Mouse (Mus musculus): ENCODE results near the gene Mpzl3. TPM values are rescaled to one million over a fixed set of nuclear protein-coding genes. Genes with fewer than 3 reads are reported as not detected.

Mpzl3 gene
- polyA plus RNA-seq, 2 experiments, result 0.33 to 1.0 TPM

- Histone ChIP-seq H3K4me2 (ENCODE audit: low read depth) (no peak overlapping the region), H3K4me3 (ENCODE audit: insufficient read depth in 1 of 2, low read depth in 2 of 2, low read length in 2 of 2) (no peak overlapping the region), H3K36me3 (replicated peaks; ENCODE audit: control insufficient read depth, insufficient read depth, low read depth) (no peaks in the 10 kb centered on the region), H3K4me1 (replicated peaks; ENCODE audit: control insufficient read depth in 2 of 2, insufficient read depth in 2 of 2, low read length in 1 of 2) (no peaks in the 10 kb centered on the region), H3K9ac (replicated peaks) (no peak overlapping the region), H3K9me3 (ENCODE audit: control insufficient read depth, low read length) (no peaks in the 10 kb centered on the region), H3K27ac (no peak overlapping the region), H3K27me3 (ENCODE audit: control insufficient read depth, insufficient read depth, low read length) (no peaks in the 10 kb centered on the region)
- TF ChIP-seq CTCF (IDR thresholded peaks at IDR 0.05; ENCODE audit: low read depth) (no peak), EP300 (IDR thresholded peaks at IDR 0.05; ENCODE audit: low read depth) (no peak)
- DNase-seq (ENCODE audit: low read depth in 3 of 3, low spot score in 3 of 3) (no peak), ATAC-seq (ENCODE audit: insufficient read depth) (no peak)
- WGBS (ENCODE audit: insufficient replicate concordance), result 53% methylated on average over 6 of the region's 6 CpGs
These were observed 40.4 kb downstream of the Mpzl3 start for GRCm38 (mm10) chr9:45095149-45095937.

GRCm38 (mm10) chr9:45097877-45098276 lies 42.9 kb downstream of the Mpzl3 start:
- Histone ChIP-seq H3K9me3 (ENCODE audit: control insufficient read depth, low read length) (no peaks in the 10 kb centered on the region), H3K4me1 (replicated peaks; ENCODE audit: control insufficient read depth in 2 of 2, insufficient read depth in 2 of 2, low read length in 1 of 2) (no peaks in the 10 kb centered on the region), H3K27ac (no peak overlapping the region), H3K9ac (replicated peaks) (no peak overlapping the region), H3K27me3 (ENCODE audit: control insufficient read depth, insufficient read depth, low read length) (no peaks in the 10 kb centered on the region), H3K4me3 (ENCODE audit: insufficient read depth in 1 of 2, low read depth in 2 of 2, low read length in 2 of 2) (no peak overlapping the region), H3K36me3 (replicated peaks; ENCODE audit: control insufficient read depth, insufficient read depth, low read depth) (no peaks in the 10 kb centered on the region), H3K4me2 (ENCODE audit: low read depth) (no peak overlapping the region)
- DNase-seq (ENCODE audit: low read depth in 3 of 3, low spot score in 3 of 3) (no peak), ATAC-seq (ENCODE audit: insufficient read depth) (no peak)
- TF ChIP-seq EP300 (IDR thresholded peaks at IDR 0.05; ENCODE audit: low read depth) (no peak), CTCF (IDR thresholded peaks at IDR 0.05; ENCODE audit: low read depth) (no peak)
- 60% methylated on average over 5 of the region's 5 CpGs for WGBS (ENCODE audit: insufficient replicate concordance)

- Histone ChIP-seq H3K36me3 (replicated peaks; ENCODE audit: control insufficient read depth, insufficient read depth, low read depth) (no peaks in the 10 kb centered on the region), H3K4me2 (ENCODE audit: low read depth) (no peak overlapping the region), H3K4me3 (ENCODE audit: insufficient read depth in 1 of 2, low read depth in 2 of 2, low read length in 2 of 2) (no peak overlapping the region), H3K9me3 (ENCODE audit: control insufficient read depth, low read length) (no peaks in the 10 kb centered on the region), H3K27me3 (ENCODE audit: control insufficient read depth, insufficient read depth, low read length) (no peaks in the 10 kb centered on the region), H3K4me1 (replicated peaks; ENCODE audit: control insufficient read depth in 2 of 2, insufficient read depth in 2 of 2, low read length in 1 of 2) (no peaks in the 10 kb centered on the region), H3K9ac (replicated peaks) (no peak overlapping the region), H3K27ac (no peak overlapping the region)
- ATAC-seq (ENCODE audit: insufficient read depth) (no peak), DNase-seq (ENCODE audit: low read depth in 3 of 3, low spot score in 3 of 3) (no peak)
- TF ChIP-seq CTCF (IDR thresholded peaks at IDR 0.05; ENCODE audit: low read depth) (no peak), EP300 (IDR thresholded peaks at IDR 0.05; ENCODE audit: low read depth) (no peak)
- WGBS (ENCODE audit: insufficient replicate concordance), result 10% methylated on average over 3 of the region's 3 CpGs
These were observed 43.4 kb downstream of the Mpzl3 start for GRCm38 (mm10) chr9:45098426-45098825.

- H3K4me3 ChIP-seq (ENCODE audit: insufficient read depth in 1 of 2, low read depth in 2 of 2, low read length in 2 of 2), result no peak overlapping the region
- H3K9me3 ChIP-seq (ENCODE audit: control insufficient read depth, low read length), result no peaks in the 10 kb centered on the region
- TF ChIP-seq CTCF (IDR thresholded peaks at IDR 0.05; ENCODE audit: low read depth) (no peak), EP300 (IDR thresholded peaks at IDR 0.05; ENCODE audit: low read depth) (no peak)
- no peak for DNase-seq (ENCODE audit: low read depth in 3 of 3, low spot score in 3 of 3)
- no peak overlapping the region for H3K27ac ChIP-seq
- H3K27me3 ChIP-seq (ENCODE audit: control insufficient read depth, insufficient read depth, low read length), result no peaks in the 10 kb centered on the region
- no peak overlapping the region for H3K4me2 ChIP-seq (ENCODE audit: low read depth)
- H3K36me3 ChIP-seq (replicated peaks; ENCODE audit: control insufficient read depth, insufficient read depth, low read depth), result no peaks in the 10 kb centered on the region
- no peak overlapping the region for H3K9ac ChIP-seq (replicated peaks)
- no peak for ATAC-seq (ENCODE audit: insufficient read depth)
- H3K4me1 ChIP-seq (replicated peaks; ENCODE audit: control insufficient read depth in 2 of 2, insufficient read depth in 2 of 2, low read length in 1 of 2), result peaks cover 0 to 7% of the 10 kb centered on the region in 2 experiments; a peak in 2 of 4 replicates
- 59% methylated on average over 1 of the region's 1 CpGs for WGBS (ENCODE audit: insufficient replicate concordance)
These were observed 47.5 kb downstream of the Mpzl3 start for GRCm38 (mm10) chr9:45102528-45102927.

DNA sequence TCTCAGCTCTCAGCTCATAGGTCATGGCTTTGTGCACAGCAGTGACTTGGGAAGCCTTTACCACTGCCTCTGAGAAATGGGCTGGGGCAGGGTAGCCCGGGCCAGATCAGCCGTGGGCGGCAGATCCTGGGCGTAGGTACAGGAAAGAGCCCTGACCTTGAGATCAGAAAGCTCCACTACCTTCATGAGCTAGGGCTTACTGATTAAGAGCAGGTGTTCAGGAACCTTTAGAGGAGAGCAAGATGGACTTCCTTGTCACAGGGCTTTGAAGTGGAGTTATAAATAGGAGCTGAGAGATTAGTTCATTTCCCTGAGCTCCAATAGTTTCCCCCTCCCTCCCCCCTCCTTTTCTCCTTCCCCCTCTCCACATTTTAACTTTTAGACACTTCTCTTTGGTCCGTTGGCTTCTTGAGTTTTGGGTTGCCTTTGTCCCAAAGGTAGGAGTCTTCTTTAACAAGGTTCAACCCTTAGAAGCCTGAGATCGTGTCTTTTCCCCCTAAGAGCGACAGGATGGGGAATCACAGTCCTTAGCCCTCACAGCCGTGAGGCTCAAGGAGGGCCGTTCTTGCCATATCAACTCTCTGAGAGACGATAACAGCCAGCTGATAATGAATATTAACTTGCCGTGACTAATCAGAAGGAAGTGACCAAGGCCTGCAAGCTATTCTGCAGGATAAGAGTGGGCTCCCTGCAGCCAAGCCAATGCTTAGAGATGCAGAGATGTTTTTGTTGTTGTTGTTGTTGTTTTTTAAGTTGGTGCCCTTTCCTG lies 48.4 kb downstream of the Mpzl3 start:
- Histone ChIP-seq H3K9ac (replicated peaks) (no peak overlapping the region), H3K27me3 (ENCODE audit: control insufficient read depth, insufficient read depth, low read length) (no peaks in the 10 kb centered on the region), H3K9me3 (ENCODE audit: control insufficient read depth, low read length) (no peaks in the 10 kb centered on the region), H3K4me3 (ENCODE audit: insufficient read depth in 1 of 2, low read depth in 2 of 2, low read length in 2 of 2) (no peak overlapping the region), H3K4me1 (replicated peaks; ENCODE audit: control insufficient read depth in 2 of 2, insufficient read depth in 2 of 2, low read length in 1 of 2) (peaks cover 0 to 7% of the 10 kb centered on the region in 2 experiments; a peak in 2 of 4 replicates), H3K27ac (no peak overlapping the region), H3K4me2 (ENCODE audit: low read depth) (no peak overlapping the region), H3K36me3 (replicated peaks; ENCODE audit: control insufficient read depth, insufficient read depth, low read depth) (no peaks in the 10 kb centered on the region)
- DNase-seq (ENCODE audit: low read depth in 3 of 3, low spot score in 3 of 3) (no peak), ATAC-seq (ENCODE audit: insufficient read depth) (no peak)
- no peak for TF ChIP-seq CTCF (IDR thresholded peaks at IDR 0.05; ENCODE audit: low read depth)
- TF ChIP-seq EP300 (IDR thresholded peaks at IDR 0.05; ENCODE audit: low read depth), result no peak
- WGBS (ENCODE audit: insufficient replicate concordance), result 38% methylated on average over 11 of the region's 11 CpGs

Measured in liver, embryonic 14.5 days (tissue).